Mouse (Mus musculus) erythroblast, embryonic 14.5 days (primary cell): Measurements from ENCODE around the gene Gadd45b.

Source experiments
- GATA1 ChIP-seq: IDR thresholded peaks from 2 replicates; pipeline ENCODE4 v1.6.1; 2012; ENCODE audit warnings: low read length, inconsistent platforms, mixed read lengths
- TAL1 ChIP-seq: IDR thresholded peaks from 3 replicates; pipeline ENCODE4 v1.6.1; 2012; ENCODE audit warnings: low read length, inconsistent platforms, mixed read lengths

DNA sequence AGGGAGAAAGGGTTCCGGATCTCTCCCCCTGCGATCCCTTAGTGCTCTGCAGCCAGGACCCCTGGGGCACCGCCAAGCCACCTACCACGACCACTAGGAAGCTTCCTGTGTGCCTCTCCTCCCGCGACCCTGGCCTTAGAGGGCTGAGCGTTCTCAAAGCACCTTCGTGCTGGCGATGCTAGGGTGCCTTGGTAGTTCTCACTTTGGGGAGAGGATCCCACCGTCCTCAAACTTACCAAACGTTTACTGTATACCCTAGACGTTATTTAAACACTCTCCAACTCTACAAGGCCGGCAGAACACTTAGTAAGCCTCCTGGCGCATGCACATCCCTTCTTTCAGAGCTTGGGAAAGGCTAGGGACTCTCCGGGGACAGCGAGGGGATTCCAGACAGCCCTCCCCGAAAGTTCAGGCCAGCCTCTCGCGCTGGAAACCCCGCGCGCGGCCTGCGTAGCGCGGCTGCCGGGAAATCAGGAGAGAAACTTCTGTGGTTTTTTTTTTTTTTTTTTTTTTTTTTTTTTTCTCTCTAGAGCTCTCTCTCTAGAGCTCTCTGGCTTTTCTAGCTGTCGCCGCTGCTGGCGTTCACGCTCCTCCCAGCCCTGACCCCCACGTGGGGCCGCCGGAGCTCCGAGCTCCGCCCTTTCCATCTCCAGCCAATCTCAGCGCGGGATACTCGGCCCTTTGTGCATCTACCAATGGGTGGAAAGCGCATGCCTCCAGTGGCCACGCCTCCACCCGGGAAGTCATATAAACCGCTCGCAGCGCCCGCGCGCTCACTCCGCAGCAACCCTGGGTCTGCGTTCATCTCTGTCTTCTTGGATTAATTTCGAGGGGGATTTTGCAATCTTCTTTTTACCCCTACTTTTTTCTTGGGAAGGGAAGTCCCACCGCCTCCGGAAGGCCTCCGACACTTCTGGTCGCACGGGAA lies at the start of gene Gadd45b:
- TF ChIP-seq GATA1 (no peak), TAL1 (no peak)
